Mouse (Mus musculus) adrenal gland, adult 18-20 months (tissue): ENCODE results near the gene Anp32e. TPM values are rescaled to one million over a fixed set of nuclear protein-coding genes. Genes with fewer than 3 reads are reported as not detected.
A peak's percentile ranks its signal among the peaks of the same experiment; 100 is the strongest.
"Not testable (repeated sequence)": the region's sequence is repeated elsewhere in the genome, so short reads cannot be mapped to it uniquely, and the experiment has no call there.

Experiments used
- DNase-seq, 2 experiments: peaks; one replicate each; pipeline ENCODE4 v3.0.0; 2021 to 2022; ENCODE audit warnings: low spot score in 2 of 2
- total RNA-seq, 2 experiments: library from RNA; stranded (reverse); gene quantifications; 1 replicate in 1 of 2; 2 replicates in 1 of 2; pipeline ENCODE4 v1.2.3; 2021

Anp32e gene
- total RNA-seq, 2 experiments from 2014 or later, result 92.2 to 101 TPM

- no peak for DNase-seq
These were observed 5.4 kb downstream of the Anp32e start for GRCm38 (mm10) chr3:95934448-95934847.

GRCm38 (mm10) chr3:95938217-95938616, 9.2 kb downstream of the Anp32e start:
- no peak for DNase-seq

- no peak for DNase-seq
These were observed 9.8 kb downstream of the Anp32e start for GRCm38 (mm10) chr3:95938835-95939234.

- no peak for DNase-seq
These were observed 13.7 kb downstream of the Anp32e start for GRCm38 (mm10) chr3:95942749-95943148.

- no peak for DNase-seq
These were observed 14.2 kb downstream of the Anp32e start for GRCm38 (mm10) chr3:95943226-95943625.

GRCm38 (mm10) chr3:95944742-95945141, 15.7 kb downstream of the Anp32e start:
- no peak for DNase-seq

GRCm38 (mm10) chr3:95945731-95946240, 16.7 kb downstream of the Anp32e start:
- no peak for DNase-seq

- DNase-seq, result no peak
These were observed 19.3 kb downstream of the Anp32e start for GRCm38 (mm10) chr3:95948325-95948724.

- peak; percentile 85 to 88 for DNase-seq
These were observed 21.9 kb downstream of the Anp32e start for GRCm38 (mm10) chr3:95950763-95951551.

GRCm38 (mm10) chr3:95951566-95951965, 22.5 kb downstream of the Anp32e start:
- not testable (repeated sequence) for DNase-seq

GRCm38 (mm10) chr3:95953023-95953422, 24.0 kb downstream of the Anp32e start:
- DNase-seq, result no peak

GRCm38 (mm10) chr3:95953522-95953921, 24.5 kb downstream of the Anp32e start:
- no peak for DNase-seq

- DNase-seq, result not testable (repeated sequence)
These were observed 25.7 kb downstream of the Anp32e start for GRCm38 (mm10) chr3:95954648-95955173.

GRCm38 (mm10) chr3:95955318-95955717, 26.3 kb downstream of the Anp32e start:
- no peak for DNase-seq

- DNase-seq, result no peak
These were observed 28.5 kb downstream of the Anp32e start for GRCm38 (mm10) chr3:95957359-95958148.

- DNase-seq, result no peak
These were observed 30.0 kb downstream of the Anp32e start for GRCm38 (mm10) chr3:95959082-95959481.

GRCm38 (mm10) chr3:95959807-95960206, 30.8 kb downstream of the Anp32e start:
- no peak for DNase-seq

- not testable (repeated sequence) for DNase-seq
These were observed 33.1 kb downstream of the Anp32e start for GRCm38 (mm10) chr3:95962182-95962581.

GRCm38 (mm10) chr3:95963230-95963629, 34.2 kb downstream of the Anp32e start:
- DNase-seq, result no peak

- no peak for DNase-seq
These were observed 34.6 kb downstream of the Anp32e start for GRCm38 (mm10) chr3:95963681-95964080.
